Mouse (Mus musculus) midbrain, embryonic 11.5 days (tissue): ENCODE measurements around the gene Bpnt1. TPM values are rescaled to one million over a fixed set of nuclear protein-coding genes. Genes with fewer than 3 reads are reported as not detected.
A peak's percentile ranks its signal among the peaks of the same experiment; 100 is the strongest.

ENCODE experiments used
- ATAC-seq: fragments of 200-750 bp; cut with Nextera tagmentation; 2 replicates; pipeline ENCODE4 v1.8.0; 2017; ENCODE audit warnings: moderate TSS enrichment, moderate library complexity; ENCODE audit not compliant: low FRiP score
- DNase-seq: peaks from one replicate; pipeline ENCODE4 v3.0.0; 2015; ENCODE audit warnings: low spot score; ENCODE audit errors: missing footprints
- H3K27ac ChIP-seq: fragments of 300-500 bp; sonication (generic); 2 replicates; pipeline ENCODE4 v1.5.1; 2014; ENCODE audit warnings: low read depth, low read length
- H3K27me3 ChIP-seq: fragments of 300-500 bp; sonication (generic); 2 replicates; pipeline ENCODE4 v1.6.1; 2014; ENCODE audit warnings: mild to moderate bottlenecking, low read length, moderate library complexity, mixed read lengths; ENCODE audit not compliant: control insufficient read depth, insufficient read depth
- H3K36me3 ChIP-seq: fragments of 300-500 bp; sonication (generic); 2 replicates; pipeline ENCODE4 v1.6.1; 2014; ENCODE audit warnings: mild to moderate bottlenecking, low read length, moderate library complexity, mixed read lengths; ENCODE audit not compliant: control insufficient read depth, insufficient read depth
- H3K4me1 ChIP-seq: fragments of 300-500 bp; sonication (generic); 2 replicates; pipeline ENCODE4 v1.6.1; 2014; ENCODE audit warnings: low read length; ENCODE audit not compliant: control insufficient read depth, insufficient read depth
- H3K4me2 ChIP-seq: fragments of 300-500 bp; sonication (generic); 2 replicates; pipeline ENCODE4 v1.6.1; 2014; ENCODE audit warnings: mild to moderate bottlenecking, moderate library complexity
- H3K4me3 ChIP-seq: fragments of 300-500 bp; sonication (generic); 2 replicates; pipeline ENCODE4 v1.5.1; 2014; ENCODE audit warnings: low read depth, low read length
- H3K9ac ChIP-seq: fragments of 300-500 bp; sonication (generic); 2 replicates; pipeline ENCODE4 v1.6.1; 2014; ENCODE audit warnings: low read length
- H3K9me3 ChIP-seq: fragments of 300-500 bp; sonication (generic); 2 replicates; pipeline ENCODE4 v1.6.1; 2016; ENCODE audit warnings: low read length; ENCODE audit not compliant: control insufficient read depth
- WGBS: fragments of 180-500 bp; shearing (Covaris S2); extraction: QIAGEN DNeasy Blood & Tissue Kit; methylation state at CpG from one replicate; pipeline ENCODE4 v1.1.7; 2014; 5-methylcytosine and 5-hydroxymethylcytosine counted together
- microRNA counts: library from miRNA; unstranded; fragments of <30 nt; microRNA quantifications from one replicate; lab custom pipeline; 2015
- microRNA-seq: library from miRNA; unstranded; fragments of <30 nt; microRNA quantifications from one replicate; pipeline ENCODE4, GENCODE M21; 2017
- polyA plus RNA-seq: library from polyadenylated mRNA; unstranded; fragments of >200 nt; fragmentation: Nextera tagmentation; extraction: Ambion mirVana; gene quantifications from 2 replicates; pipeline ENCODE4 v1.2.1, GENCODE M21; 2014

Gene Bpnt1
- polyA plus RNA-seq, 1 experiment from 2014 or later: 22.5 TPM

DNA sequence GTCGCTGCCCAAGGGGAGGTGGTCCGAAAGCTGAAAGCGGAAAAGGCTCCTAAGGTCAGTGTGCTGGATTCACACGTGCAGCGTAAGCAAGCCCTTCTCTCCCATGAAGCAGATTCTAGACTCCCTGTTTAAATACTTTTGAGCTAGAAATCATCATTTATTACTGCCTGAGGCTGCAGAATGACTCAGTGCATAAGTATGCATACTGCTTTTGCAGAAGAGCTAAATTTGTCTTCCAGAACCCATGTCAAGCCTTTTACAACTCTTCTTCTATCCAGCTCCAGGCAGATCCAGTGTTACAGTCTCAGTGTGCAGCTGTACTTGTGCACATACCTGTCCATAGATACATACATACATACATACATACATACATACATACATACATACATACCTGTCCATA, 69.7 kb downstream of the Bpnt1 start:
- Histone ChIP-seq H3K4me1 (no peaks in the 10 kb centered on the region), H3K4me3 (no peak overlapping the region), H3K9me3 (no peaks in the 10 kb centered on the region), H3K27ac (no peak overlapping the region), H3K9ac (no peak overlapping the region), H3K4me2 (no peak overlapping the region), H3K36me3 (peaks cover 6% of the 10 kb centered on the region), H3K27me3 (no peaks in the 10 kb centered on the region)
- ATAC-seq (no peak), DNase-seq (no peak)
- WGBS: 96% methylated on average over 5 of the region's 5 CpGs

DNA sequence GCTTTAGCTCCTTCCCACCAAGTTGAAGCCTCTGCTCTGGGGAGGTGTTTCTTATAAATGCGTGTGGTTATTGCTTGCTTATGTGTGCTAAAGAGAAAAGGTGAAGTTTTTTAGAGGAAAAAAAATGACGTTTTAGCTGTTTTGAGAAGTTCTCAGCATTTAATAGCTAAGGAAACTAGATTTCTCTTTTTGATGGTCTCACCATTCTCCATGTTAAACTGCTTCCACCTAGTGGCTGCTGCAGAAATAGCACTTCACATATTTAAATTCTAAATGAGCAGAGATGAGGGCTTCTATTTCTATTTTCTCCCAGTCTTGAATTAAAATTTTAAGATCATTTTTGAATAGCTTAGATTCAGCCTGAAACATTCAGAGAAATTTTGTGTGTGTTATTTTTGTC, 72.1 kb downstream of the Bpnt1 start:
- Histone ChIP-seq H3K27me3 (no peaks in the 10 kb centered on the region), H3K36me3 (peaks cover 6% of the 10 kb centered on the region), H3K9me3 (no peaks in the 10 kb centered on the region), H3K4me1 (no peaks in the 10 kb centered on the region), H3K4me2 (no peak overlapping the region), H3K4me3 (no peak overlapping the region), H3K27ac (no peak overlapping the region), H3K9ac (no peak overlapping the region)
- 38% methylated on average over 2 of the region's 2 CpGs for WGBS
- no peak for ATAC-seq
- peak; percentile 91 for DNase-seq

DNA sequence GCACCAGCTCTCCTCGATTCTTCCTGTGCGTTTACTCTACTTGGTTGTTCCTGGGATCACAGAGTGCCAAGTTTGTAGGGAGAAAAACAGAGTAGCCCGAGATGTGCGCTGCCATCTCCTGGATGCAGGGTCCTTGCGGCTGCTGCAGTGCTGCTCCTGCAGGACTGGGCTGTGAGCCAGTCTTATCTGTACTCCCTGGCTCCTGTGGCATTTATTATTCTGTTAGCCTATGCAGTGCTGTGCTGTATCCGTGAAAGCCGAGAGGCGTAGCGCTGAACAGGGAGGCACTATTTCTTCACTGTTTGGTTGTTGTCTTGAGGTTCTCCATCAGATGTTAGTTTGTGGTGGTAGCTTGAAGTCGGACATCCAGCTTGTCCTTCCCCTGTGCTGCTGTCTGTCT, 74.0 kb downstream of the Bpnt1 start:
- DNase-seq (no peak), ATAC-seq (no peak)
- no peak overlapping the region for H3K4me2 ChIP-seq
- WGBS: 97% methylated on average over 10 of the region's 10 CpGs
- H3K9me3 ChIP-seq: no peaks in the 10 kb centered on the region
- no peak overlapping the region for H3K9ac ChIP-seq
- H3K36me3 ChIP-seq: peaks cover 12% of the 10 kb centered on the region
- H3K4me3 ChIP-seq: no peak overlapping the region
- H3K4me1 ChIP-seq: no peaks in the 10 kb centered on the region
- no peaks in the 10 kb centered on the region for H3K27me3 ChIP-seq
- no peak overlapping the region for H3K27ac ChIP-seq

MicroRNAs encoded within 50 kb of the gene (microRNA counts, 519-probe panel; counts per million panel counts)
- 1,880 counts per million, percentile 3 among the panel's probes with 10 or more counts for microRNA mmu-miR-194 (lab: Ali Mortazavi, UCI)

Small RNA genes within 50 kb of the gene (microRNA-seq; reads per million reads assigned to microRNA genes)
- gene Mir194-1 (1.1 reads per million), gene Mir215 (not detected)

Other genes starting within 250 kb of the Bpnt1 start
- 21.0 and 22.3 TPM in 2 replicates for gene Rab3gap2, start 128.0 kb upstream of the Bpnt1 start, polyA plus RNA-seq
- gene Iars2, start 2.8 kb upstream of the Bpnt1 start, polyA plus RNA-seq: 24.3 and 26.3 TPM in 2 replicates
- gene Eprs, start 30.9 kb downstream of the Bpnt1 start, polyA plus RNA-seq: 140 TPM in 2 replicates
- 1.7 and 2.2 TPM in 2 replicates for gene Slc30a10, start 122.7 kb downstream of the Bpnt1 start, polyA plus RNA-seq